Mouse (Mus musculus) spleen, adult 10 weeks (tissue): ENCODE measurements around the gene Ypel5. TPM values are rescaled to one million over a fixed set of nuclear protein-coding genes. Genes with fewer than 3 reads are reported as not detected.

Source experiments
- polyA plus RNA-seq: library from polyadenylated mRNA; stranded (reverse); fragments of 350-450 nt; fragmentation: Illumina TruSeq; extraction: RNeasy Lipid Tissue Mini Kit (QIAGEN cat#74804); gene quantifications from one replicate; pipeline ENCODE4 v1.2.3, GENCODE M21; 2015; ENCODE audit warnings: low replicate concordance; ENCODE audit not compliant: insufficient read depth

Gene Ypel5
- polyA plus RNA-seq = 72.3 TPM

DNA sequence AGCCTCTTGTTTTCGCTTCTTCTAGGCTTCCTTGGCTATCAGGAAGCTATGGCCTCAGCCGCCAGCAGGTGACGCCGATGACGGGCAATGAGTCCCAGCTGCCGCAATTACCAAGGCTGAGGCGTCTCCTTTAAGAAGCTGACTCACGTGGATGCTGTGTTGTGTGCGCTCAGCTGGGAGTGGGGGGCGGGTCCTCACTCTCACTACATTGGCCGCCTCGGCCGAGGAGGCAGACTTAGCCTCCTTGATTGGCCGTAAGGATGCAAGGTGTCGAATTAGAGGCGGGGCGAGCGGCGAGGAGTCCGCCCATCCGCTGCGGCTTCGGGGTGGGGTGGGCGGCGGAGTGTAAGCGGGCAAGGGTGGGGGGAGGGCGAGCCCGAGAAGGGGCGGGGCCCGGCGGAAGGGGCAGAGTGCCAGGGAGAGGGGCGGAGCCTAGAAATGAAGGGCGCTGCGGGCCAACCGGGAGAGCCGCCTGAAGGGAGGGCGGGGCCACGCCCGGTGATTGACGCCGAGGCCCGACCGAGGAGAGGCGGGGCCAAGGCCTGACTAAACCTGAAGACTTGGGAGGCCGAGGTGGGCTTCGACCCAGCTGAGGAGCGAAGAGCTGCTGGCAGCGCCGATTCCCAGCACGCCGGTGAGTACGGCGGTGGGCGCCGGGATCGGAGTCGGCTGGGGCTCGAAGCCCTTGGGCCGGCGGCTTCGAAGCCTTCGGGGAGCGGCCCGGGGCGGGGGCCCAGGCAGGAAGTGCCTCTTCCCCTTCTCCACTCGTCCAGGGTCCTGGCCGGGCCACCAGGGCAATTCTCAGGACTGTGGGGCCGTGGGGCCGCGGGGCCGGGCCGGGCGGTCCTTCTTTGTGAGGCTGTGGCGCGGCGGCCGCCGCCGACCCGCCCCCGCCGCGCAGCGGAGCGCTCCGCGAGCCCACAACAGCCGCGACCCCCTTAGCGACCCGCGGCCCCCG, at the start of gene Ypel5:
Ypel5 (plus strand) TSS at position 296 of the 958 bp plus-strand sequence.

Other genes starting within 250 kb of the Ypel5 start
- gene Alk, start 231.8 kb upstream of the Ypel5 start, polyA plus RNA-seq = not detected
- 262 TPM for gene Lbh, start 81.9 kb downstream of the Ypel5 start, polyA plus RNA-seq